Mouse (Mus musculus) activated CD4-positive, CD25-positive, alpha-beta regulatory T cell, adult 9 weeks (primary cell): ENCODE results near the gene Tpst2. TPM values are rescaled to one million over a fixed set of nuclear protein-coding genes. Genes with fewer than 3 reads are reported as not detected.

Experiments
- polyA plus RNA-seq: library from polyadenylated mRNA; unstranded; fragments of 100-300 nt; shearing (Covaris generic); gene quantifications from one replicate; pipeline ENCODE4 v1.2.1, GENCODE M21; 2017

Gene Tpst2
- 162 TPM for polyA plus RNA-seq

DNA sequence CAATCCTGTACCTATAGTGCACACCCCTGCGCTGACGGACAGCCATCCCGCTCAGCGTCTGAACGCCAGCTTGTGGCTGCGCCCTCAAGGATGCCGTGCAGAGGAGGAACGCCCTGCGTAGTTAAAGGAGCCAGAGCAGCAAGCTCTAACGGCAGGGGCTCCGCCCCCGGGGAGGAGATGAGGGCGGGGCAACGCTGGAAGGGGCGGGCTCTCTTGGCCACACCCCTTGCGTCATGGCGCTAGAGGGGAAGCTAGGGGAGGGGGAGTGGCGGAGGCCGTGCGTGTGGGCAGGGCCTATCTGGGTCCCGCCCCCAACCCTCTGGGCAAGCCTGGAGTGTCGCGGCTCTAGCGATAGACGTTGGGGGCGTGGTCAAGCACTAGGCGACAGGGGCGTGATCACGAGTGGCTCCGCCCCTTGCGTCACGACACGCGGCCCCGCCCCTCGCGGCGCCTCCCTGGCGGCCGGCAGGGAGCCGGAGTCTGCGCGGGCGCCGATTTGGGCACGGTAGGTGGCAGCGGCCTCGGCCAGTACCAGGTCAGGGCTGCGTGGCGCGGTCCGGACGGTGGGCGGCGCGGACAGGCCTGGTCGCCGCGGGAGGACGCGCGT is at the start of gene Tpst2:
TSS of gene Tpst2 (plus strand) at position 425 of the 607 bp plus-strand sequence.

DNA sequence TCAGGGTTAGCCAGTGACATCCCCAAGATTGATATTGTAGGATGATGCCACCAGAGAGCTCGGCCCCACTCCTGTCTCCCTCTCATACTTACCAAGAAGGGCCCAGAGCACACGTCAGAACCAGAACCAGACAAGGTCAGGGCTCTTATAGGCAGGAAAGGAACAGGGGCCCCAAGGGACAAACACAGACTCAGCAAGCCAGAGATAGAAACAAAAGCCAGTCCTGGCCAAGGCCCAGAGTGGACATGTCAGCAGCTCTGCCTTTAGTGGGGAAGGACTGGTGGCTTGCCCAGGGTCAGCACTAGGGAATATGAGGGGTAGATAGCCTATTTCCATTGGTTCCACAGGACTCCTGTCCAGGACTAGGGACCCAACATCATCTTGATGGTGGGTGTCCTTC is 24.1 kb upstream of the Tpst2 start, which contains the start of gene Cryba4:
TSS of gene Cryba4 (minus strand) at position 119 of the 400 bp plus-strand sequence.

DNA sequence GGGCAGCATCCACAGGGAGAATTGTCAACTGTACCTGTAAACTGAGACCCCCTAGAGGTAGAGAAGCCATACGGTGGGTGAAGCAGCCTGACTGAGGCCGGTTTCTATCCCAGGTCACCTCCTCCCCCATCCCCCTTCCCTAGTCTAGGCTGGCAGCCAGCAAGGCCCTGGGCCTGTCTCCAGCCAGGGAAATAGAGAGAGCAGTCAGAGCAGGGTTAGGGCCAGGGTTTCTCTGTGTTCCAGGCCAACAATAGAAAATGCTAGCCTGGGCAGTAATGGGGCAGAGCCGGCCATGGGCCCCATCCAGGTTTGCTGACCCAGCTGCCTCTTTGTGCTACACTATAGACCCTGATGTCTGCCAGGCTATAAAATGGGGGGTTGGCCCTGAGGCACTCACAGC is 21.1 kb upstream of the Tpst2 start, which contains the start of gene Crybb1:
TSS of gene Crybb1 (plus strand) at position 390 of the 400 bp plus-strand sequence.

GRCm38 (mm10) chr5:112325546-112326445 is 49.3 kb downstream of the Tpst2 start, which contains the start of gene Tfip11:
Gene Tfip11, plus strand, starts transcription at chr5:112326358.

DNA sequence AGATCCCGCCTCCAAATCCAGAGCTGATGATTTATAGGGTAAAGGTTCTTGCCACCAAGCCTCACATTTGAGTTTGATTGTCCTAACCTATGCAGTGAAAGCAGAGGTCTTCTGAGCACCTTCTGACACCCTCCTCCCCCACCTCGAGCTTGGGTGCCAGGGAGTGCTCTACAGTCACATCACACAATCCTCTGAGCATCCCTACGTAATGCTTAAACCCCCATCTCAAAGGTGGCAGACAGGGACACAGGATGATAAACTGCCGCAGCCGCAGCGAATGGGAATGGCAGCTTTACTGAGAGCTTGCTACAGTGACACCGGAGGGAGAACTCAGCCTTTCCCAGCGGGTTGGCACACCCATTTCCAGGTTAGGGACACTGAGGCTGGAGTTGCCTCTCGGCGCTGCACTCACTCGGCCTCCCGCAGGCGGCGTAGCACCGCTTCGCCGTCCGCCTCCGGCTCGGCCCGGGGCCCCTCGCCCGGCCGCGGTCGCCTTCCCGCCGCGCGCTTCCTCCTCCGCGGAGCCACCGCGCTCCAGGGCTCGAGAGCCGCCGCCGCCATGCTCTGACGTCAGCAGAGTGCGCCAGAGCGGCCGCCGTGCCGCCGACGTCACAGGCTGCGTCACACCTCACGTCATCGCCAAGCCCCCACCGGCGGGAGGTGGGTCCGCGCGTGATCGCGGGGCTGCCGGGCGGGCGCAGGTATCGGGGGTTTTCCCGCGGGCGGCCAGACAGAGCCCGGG is 66.1 kb downstream of the Tpst2 start, which contains the start of the genes Srrd and Hps4:
TSS of gene Srrd (minus strand) at position 578 of the 742 bp plus-strand sequence.
TSS of gene Hps4 (plus strand) at position 621 of the 742 bp plus-strand sequence.

DNA sequence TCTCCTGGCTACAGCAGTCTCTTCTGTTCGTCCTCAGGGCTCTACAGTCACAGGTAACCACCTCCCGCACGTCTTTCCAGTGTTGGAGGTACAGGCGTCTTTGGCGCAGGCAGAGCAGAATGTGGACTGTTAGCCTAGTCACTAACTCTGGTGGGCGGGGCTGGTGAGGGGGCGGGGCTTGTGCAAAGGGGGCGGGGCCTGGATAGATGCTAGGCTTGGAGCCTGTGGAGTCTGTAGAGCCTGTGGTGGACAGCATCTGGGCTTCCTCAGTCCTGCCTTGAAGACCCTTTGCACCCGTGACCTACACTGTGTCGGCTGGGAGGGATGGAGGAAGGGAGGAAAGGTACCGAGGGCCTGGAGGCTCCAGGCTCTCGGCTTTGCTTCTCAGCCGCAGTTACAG is 79.4 kb downstream of the Tpst2 start, which contains the start of gene Gm6583:
TSS of gene Gm6583 (minus strand) at position 124 of the 400 bp plus-strand sequence.

Other genes with a start within 250 kb of the Tpst2 start
- gene Cryba4, start 24.2 kb upstream of the Tpst2 start, polyA plus RNA-seq, result 0.64 TPM
- gene Crybb1, start 20.9 kb upstream of the Tpst2 start, polyA plus RNA-seq, result not detected
- gene Tfip11, start 49.7 kb downstream of the Tpst2 start, polyA plus RNA-seq, result 44.1 TPM
- 5.7 TPM for gene Srrd, start 66.3 kb downstream of the Tpst2 start, polyA plus RNA-seq
- gene Hps4, start 66.4 kb downstream of the Tpst2 start, polyA plus RNA-seq, result 25.9 TPM
- 0.32 TPM for gene Gm6583, start 79.3 kb downstream of the Tpst2 start, polyA plus RNA-seq
- gene Asphd2, start 118.2 kb downstream of the Tpst2 start, polyA plus RNA-seq, result 0.22 TPM
- gene Gm6588, start 172.7 kb downstream of the Tpst2 start, polyA plus RNA-seq, result not detected